Mouse (Mus musculus) cortical plate, adult 2 months (tissue): Measurements from ENCODE around the gene Mapk8.

Experiments used
- CTCF ChIP-seq: fragments of 200-500 bp; IDR thresholded peaks from 2 replicates; pipeline ENCODE4 v1.5.1; 2011; ENCODE audit warnings: mild to moderate bottlenecking, control low read depth, low read length; ENCODE audit not compliant: insufficient read depth; ENCODE audit errors: extremely low read depth
- POLR2A ChIP-seq: fragments of 200-500 bp; IDR thresholded peaks from 2 replicates; pipeline ENCODE4 v1.6.1; 2011; ENCODE audit warnings: mild to moderate bottlenecking, low read length, control low read depth; ENCODE audit not compliant: insufficient read depth; ENCODE audit errors: extremely low read depth

DNA sequence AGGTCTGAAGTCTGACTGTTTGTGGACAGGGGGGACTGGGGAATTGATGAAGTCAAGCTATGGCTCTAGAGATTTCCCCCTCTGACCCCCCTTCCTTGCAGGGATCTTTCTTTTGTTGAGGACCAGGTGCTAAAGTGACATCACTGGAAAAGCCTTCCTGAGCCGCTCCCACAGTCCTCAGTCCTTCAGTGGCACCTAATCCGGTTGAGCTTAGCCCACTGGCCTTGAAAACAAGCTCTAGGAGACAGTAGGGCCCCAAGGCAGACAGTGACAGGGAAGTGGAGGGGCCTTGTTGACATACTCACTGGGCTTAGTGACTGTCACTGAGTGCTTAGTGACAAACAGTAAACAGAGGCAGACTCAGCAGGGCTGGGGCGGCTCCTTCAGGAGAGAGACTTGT is 24.4 kb upstream of the Mapk8 start, which contains the start of gene Frmpd2:
- TF ChIP-seq CTCF (no peak), POLR2A (no peak)
